Mouse (Mus musculus) gastrocnemius, postnatal 25 days (tissue): ENCODE results near the gene Arid1a. TPM values are rescaled to one million over a fixed set of nuclear protein-coding genes. Genes with fewer than 3 reads are reported as not detected.
"Not testable (repeated sequence)": the region's sequence is repeated elsewhere in the genome, so short reads cannot be mapped to it uniquely, and the experiment has no call there.

Experiments
- DNase-seq: peaks from one replicate; pipeline ENCODE4 v3.0.0; 2022
- microRNA-seq, 2 experiments: library from miRNA; unstranded; fragments of <30 nt; microRNA quantifications; one replicate each; pipeline ENCODE4 v1.2.0; 2021; ENCODE audit warnings: borderline replicate concordance in 2 of 2
- total RNA-seq, 2 experiments: library from RNA; stranded (reverse); gene quantifications; 1 replicate in 1 of 2; 2 replicates in 1 of 2; pipeline ENCODE4 v1.2.3; 2021

The Arid1a gene
- total RNA-seq, 2 experiments from 2014 or later: 19.6 to 21.7 TPM

DNA sequence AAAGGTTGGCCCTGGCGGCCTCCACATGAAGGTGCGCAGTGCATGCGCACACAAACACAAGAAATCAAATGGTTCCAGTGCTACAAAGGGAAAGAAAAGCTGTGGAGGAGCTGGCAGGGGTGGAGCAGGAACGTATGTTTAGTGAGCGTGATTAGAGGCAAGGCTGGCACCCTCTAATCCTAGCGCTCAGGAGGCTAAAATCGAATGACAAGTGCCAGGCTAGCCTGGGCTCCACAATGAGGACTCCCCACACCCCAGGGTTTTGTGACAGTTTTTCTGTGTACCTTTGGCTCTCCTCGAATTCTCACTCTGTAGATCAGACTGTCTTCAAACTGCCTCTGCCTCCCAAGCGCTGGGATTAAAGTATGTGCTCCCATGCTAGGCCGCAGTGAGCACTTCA, 103.8 kb downstream of the Arid1a start:
- no peak for DNase-seq

DNA sequence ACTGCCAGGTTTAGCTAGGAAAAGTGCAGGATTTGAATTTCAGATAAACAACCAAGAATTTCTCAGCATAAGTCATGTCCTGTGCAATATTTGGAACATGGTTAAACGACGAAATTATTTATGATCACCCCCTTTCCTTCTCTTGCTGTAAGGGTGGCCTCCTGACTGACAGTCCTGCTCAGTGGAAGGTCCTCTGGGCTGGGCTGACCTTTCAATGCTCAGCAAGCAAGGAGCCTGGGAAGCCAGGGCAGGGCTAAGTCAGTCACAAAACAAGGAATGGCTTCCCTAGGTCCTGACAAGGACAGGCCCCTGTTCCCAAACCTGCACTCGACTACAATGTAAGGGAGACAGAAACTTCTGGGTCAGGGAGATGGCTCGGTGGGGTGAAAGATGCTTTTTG, 104.6 kb downstream of the Arid1a start:
- DNase-seq: no peak

DNA sequence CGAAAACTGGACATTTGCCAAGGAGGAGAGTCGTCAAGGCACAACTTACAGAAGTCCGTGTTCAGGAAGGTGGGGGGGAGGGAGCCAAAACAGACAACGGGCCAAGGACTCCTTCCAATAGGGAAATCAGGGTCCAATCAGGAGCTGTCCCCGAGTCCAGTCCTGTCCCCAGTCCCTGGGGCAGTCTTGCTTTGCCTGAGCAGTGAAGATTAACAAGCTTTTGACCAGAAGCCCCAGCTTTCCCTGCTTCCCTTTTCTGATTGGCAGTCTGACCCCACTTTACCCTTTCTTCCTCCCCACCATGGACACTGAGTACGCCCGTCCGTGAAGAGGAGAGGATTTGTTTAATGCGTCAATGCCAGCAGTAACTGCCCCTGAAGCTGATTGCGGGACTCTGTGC, 105.1 kb downstream of the Arid1a start:
- DNase-seq: no peak

DNA sequence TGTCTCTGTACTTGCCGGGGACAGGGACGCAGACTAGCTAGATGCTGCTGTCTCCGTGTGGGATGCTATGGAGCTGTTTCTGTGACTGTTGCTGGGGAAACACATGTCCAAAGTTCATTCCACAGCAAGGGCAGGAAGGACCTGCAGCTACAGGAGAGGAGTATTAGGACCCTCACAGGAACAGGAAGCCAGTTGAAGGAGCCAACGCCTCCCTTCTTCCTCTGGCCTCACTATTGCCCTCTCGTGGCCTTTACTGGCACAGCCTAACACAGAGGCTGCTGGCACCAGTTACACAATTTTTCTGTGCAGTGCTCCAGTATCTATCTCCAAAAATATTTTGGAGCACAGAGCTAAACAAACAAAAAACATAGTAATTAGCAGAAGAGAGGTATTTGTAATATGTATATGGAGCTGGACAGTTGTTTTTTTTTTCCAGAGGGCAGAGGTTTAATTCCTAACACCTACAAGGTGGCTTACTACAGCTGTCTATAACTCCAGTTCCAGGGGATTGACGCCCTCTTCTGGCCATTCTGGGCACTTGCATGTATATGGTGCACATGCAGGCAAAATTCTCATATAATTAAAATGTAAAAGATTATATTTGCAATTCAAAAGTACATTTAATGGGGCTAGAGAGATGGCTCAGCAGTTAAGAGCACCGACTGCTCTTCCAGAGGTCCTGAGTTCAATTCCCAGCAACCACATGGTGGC, 106.4 kb downstream of the Arid1a start, which contains the start of gene Zdhhc18:
Zdhhc18 (minus strand) TSS at position 166 of the 711 bp plus-strand sequence.
- peak; percentile 60 for DNase-seq

DNA sequence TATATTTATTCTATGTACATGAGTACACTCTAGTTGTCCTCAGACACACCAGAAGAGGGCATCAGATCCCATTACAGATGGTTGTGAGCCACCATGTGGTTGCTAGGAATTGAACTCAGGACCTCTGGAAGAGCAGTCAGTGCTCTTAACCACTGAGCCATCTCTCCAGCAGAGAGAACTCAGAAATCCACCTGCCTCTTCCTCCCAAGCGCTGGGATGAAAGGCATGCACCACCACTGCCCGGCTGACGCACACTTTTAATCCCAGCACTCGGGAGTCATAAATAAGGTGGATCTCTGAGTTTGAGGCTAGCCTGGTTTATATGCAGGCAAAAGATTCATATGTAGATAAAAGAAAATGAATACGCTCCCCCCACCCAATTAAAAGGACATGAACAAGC, 107.1 kb downstream of the Arid1a start:
- not testable (repeated sequence) for DNase-seq

DNA sequence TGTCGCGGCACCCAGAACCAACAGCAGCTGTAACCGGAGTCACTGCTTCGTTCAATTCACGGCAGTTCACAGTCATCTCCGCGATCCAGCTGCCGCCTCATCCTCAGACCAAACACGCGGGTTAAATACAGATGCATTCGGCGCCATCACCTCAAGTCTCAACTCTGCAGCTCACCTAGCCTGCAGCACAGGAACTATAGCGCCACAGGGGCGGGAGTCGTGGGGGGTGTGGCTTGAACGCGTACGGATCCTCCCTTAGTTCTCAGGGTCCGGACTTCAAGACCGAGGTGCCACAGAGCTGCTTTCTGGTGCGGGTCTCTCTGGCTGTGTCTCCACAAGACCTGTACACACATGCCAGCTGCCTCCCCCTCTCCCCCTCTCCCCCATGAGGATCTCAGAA, 110.9 kb downstream of the Arid1a start:
- DNase-seq: no peak

DNA sequence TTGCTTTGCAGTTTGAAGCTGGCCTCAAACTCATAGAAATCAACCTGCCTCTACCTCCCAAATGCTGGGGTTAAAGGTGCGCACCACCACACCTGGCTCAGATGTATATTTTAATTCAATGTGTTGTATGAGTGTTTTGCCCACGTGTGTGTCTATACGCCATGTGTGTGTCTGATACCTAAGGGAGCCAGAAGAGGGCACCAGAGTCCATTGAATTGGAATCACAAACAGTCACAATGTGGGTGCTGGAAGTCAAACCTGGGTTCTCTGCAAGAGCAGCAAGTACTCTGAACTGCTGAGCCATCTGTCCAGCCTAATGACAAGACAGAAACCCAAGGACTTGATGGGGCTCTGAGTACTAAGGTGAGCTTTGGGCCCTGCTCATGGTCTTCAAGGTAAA, 111.4 kb downstream of the Arid1a start:
- DNase-seq: no peak

DNA sequence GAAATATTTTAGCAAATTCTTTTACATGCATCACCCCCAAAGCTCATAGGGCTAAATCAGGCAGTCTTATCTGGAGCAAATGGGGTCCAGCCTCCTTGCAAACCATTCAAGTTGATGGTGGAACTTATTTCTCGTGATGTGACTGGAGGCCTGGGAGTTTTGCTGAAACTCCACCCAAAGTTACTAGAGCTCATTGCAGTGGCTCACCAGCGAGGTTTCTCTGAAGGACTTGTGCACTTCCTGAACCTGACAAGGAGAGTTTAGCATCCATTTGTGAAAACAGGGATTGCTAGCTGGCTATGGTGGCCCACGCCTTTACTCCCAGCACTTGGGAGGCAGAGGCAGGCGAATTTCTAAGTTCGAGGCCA, 122.5 kb downstream of the Arid1a start:
- DNase-seq: no peak

DNA sequence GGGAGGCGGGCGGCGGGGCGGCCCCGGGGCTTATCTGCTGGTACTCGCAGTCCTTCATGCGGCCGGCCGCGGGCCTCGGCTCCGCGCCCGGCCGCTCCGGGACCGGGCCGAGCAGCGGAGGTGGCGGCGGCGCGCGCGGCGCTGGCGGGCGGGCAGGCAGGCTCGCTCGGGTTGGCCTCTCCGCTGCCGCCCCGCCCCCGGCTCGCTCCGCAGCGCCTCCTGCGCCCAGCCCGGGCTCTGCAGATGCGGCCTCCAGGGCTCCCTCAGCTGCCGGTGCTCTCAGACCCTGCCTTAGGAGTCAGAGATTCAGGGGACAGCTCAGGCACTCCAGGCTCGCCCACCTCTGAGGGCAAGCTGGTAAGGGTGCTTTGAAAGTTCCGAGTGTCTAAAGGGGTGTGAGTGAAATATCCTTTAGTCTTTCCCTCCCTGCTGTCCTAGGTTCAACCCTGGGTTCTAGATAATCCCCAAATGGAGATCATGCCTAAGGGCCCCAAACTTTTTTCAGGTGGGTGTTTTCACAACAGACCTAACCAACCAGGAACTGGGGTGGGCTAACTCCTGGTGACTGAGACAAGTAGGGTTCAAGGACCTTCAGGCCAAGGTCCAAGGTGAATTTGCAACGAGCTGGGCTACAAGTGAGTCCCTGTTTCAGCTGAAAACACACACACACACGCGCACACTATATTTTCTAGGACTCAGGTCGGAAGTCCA, 123.1 kb downstream of the Arid1a start:
- peak; percentile 89 for DNase-seq

DNA sequence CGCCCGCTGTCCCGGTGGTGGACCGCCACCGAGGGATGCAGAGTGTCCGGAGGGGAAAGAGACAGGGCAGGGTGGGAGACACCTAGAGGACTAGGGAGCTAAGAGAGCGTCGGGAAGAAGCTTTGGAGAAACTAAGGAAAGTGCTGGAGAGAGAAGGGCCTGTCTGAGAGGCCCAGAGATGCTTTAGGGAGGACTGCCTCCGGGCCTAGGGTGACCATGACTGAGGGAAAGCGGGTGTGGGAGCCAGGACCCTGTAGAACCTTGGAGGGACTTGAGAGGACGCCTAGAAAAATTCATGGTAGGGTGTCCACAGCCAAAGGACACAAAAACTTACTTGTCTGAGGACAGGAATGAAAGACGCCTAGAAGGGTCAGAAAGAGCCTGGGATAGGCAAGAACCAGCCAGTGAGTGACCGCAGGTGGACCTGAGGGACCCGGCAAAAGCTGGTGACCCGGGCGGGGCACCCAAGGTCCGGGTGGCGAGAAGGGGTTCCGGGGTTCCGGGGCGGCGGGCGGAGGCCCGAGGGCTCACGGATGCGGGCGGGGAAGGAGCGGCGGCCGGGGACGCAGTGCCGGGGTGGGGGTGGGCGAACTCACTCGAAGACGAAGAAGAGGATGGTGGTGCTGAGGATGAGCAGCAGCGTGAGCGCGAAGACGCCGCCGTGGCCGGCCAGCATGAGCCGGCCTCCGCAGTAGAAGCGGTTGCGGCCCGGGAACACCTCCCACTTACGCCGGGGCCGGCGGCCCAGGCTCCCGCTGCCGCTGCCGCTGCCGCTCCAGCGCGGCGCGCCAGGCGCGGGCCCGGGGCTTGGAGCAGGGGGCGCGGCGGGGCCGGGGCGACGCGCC, 123.9 kb downstream of the Arid1a start:
- peak; percentile 23 for DNase-seq

DNA sequence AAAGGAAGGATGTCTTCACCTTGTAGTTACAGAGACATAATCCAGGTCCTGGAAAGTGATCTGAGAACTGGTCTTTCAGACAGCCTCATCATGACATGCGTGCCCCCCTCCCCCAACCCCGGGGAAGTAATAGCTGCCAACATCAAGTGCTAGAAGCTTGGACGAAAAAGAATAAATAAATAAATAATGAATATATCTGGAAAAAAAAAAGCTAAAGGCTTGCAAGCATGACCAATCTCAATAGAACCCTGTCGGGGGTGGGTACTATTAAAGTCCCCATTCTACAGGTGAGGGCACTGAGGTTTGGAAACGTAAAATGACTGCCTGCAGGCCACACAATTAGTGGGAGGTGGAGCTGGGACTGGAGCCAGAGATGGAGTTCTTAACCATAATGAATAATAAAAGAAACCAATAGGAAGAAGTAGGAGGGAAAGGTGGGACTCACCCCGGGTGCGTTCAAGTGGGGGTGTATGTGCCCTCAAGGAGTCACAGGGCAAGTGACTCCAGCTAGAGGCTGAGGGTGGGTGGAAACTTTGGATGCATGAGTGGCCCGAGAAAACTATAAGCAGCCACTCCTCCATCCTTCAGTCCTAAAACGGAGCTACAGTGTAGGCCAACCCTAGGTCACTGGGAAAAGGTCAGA, 124.7 kb downstream of the Arid1a start:
- no peak for DNase-seq

DNA sequence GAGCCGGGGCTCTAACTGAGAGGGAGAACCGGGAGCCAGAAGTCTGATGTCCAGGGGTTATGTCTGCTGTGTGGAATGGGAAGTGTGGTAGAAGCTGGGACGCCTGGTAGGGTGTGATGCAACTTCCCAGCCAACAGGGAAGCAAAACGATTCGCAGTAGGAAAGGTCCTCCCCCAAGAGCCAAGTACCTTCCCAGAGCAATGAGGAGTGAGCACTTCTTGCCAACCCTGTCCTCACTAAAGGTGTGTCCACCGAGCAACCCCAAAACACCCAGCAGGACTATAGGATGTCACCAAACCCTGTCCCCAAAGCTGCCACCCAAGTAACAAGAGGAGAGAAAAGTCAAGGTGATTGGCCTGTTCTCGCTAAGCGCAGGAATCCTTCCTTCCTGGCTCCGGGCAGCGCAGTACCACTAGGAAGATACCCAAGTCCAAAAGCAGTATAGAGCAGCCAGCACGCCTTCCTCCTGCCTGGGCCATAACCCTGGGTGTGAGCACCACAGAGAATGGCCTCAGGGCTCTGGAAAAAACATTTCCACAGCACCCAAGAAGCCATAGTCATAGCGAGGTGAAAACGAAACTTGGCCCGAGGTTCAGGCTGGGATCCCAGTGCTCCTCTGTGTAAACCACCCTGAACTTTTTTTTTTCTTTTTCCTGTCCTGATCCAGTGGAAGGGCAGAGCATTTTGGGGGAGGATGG, 125.3 kb downstream of the Arid1a start:
- DNase-seq: peak; percentile 18

DNA sequence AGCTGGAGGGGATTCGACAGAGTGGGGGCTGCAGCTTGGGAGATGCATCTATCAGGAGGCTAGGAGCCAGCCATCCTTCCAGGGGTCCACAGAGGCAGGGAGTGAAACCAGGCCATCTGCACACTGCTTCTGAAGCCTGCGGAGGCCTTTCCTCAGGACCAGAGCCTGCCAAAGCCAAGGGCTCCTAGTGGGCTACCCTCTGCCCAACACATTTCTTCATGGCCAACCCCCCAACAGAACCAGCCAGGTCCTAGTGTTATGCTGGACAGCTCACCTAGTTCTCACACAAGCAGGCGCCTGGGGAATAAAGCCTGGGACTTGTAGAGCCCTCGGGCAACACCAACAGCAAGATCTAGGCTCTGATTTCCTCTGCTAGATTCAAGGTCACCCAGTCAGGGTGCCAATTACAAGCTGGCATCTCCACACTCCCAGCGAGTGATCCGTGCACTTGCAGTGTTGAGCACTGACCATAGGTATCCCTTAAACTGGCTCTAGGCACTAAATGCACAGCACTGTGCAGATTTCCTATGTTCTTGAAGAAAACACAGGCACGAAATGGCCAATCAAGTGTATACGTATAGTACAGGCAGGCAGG, 126.1 kb downstream of the Arid1a start:
- no peak for DNase-seq

DNA sequence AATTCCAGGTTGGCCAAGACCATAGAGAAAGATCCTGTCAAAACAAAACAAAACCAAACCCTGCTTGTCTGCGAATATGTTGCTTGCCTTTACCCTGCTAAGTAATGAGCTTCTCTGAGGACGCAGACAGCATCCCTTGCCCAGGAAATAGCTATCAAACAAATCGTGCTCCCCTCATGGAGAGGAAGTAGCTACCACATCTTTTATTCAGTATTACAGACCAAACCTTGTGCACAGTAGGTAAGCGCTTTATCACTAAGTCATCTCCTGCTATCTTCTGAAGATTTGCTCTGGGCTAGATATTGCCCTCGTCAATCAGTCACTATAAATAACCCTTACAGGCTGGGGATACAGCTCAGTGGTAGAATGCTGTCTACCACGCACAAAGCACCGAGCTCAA, 127.4 kb downstream of the Arid1a start:
- no peak for DNase-seq

Small RNA genes lying within 50 kb of the gene (microRNA-seq; reads per million reads assigned to microRNA genes)
- gene Mir7227: 0 reads per million in 2 experiments

Other genes starting within 250 kb of the Arid1a start
- not detected for gene Kdf1, start 237.8 kb downstream of the Arid1a start, total RNA-seq
- 10 to 100 TPM; 40.3 to 44.7 TPM for gene Nudc, start 210.8 kb downstream of the Arid1a start, total RNA-seq
- not detected for gene Nr0b2, start 203.4 kb downstream of the Arid1a start, total RNA-seq
- 1 to 10 TPM; 2.1 to 3.6 TPM for gene Gpatch3, start 182.0 kb downstream of the Arid1a start, total RNA-seq
- 1 to 10 TPM; 4.6 to 4.9 TPM for gene Gpn2, start 172.4 kb downstream of the Arid1a start, total RNA-seq
- gene Sfn, start 154.6 kb downstream of the Arid1a start, total RNA-seq: 1 to 10 TPM; 1.1 to 1.2 TPM
- gene Zdhhc18, start 106.6 kb downstream of the Arid1a start, total RNA-seq: 10 to 100 TPM; 22.9 to 24.3 TPM
- 1 to 10 TPM; 8.3 to 9.6 TPM for gene Pigv, start 84.1 kb downstream of the Arid1a start, total RNA-seq
- 1 to 10 TPM; 4.0 to 4.3 TPM for gene Rps6ka1, start 131.0 kb upstream of the Arid1a start, total RNA-seq
- 10 to 100 TPM; 47.8 to 48.9 TPM for gene Hmgn2, start 211.9 kb upstream of the Arid1a start, total RNA-seq
- gene Dhdds, start 244.1 kb upstream of the Arid1a start, total RNA-seq: 1 to 10 TPM; 9.5 TPM